Mouse (Mus musculus) kidney, postnatal 36 days (tissue): ENCODE measurements around the gene Car2.

Source experiments
- DNase-seq, 2 experiments: peaks; one replicate each; pipeline ENCODE4 v3.0.0; 2021 to 2022; ENCODE audit warnings: mixed read lengths in 2 of 2

Gene Car2

GRCm38 (mm10) chr3:14950031-14950430, 64.0 kb downstream of the Car2 start:
- no peak for DNase-seq
